Mouse (Mus musculus): Measurements from ENCODE around the gene Capn1.

Capn1 gene

DNA sequence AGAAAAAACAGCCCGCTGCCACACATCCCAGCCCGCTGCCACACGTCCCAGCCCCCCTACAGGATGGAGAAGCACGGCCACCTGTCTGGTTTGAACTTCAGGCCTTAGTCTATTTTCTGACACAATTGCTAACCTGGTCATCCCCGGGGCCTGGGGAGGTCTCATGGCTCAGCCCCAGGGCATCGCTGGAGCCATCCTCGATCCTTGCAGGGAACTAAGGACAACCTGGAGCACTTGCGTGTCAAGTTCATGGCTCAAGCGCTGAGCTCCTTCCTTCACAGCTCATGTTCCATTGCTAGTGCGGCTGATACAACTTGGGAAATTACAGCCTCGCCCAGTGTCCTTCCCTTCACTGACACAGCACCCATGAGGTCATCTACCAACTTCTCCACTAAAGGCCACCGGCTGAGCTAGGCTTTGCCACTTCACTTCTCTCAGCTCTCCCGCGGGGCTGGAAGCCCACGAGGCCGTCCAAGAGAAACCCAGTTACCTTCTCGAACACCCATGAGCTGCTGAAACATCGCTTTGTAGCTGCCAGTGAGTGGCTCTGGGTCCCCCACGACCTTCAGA, 62.4 kb downstream of the Capn1 start:
- DNase-seq (ENCODE audit: low spot score in 2 of 2) = no peak

DNA sequence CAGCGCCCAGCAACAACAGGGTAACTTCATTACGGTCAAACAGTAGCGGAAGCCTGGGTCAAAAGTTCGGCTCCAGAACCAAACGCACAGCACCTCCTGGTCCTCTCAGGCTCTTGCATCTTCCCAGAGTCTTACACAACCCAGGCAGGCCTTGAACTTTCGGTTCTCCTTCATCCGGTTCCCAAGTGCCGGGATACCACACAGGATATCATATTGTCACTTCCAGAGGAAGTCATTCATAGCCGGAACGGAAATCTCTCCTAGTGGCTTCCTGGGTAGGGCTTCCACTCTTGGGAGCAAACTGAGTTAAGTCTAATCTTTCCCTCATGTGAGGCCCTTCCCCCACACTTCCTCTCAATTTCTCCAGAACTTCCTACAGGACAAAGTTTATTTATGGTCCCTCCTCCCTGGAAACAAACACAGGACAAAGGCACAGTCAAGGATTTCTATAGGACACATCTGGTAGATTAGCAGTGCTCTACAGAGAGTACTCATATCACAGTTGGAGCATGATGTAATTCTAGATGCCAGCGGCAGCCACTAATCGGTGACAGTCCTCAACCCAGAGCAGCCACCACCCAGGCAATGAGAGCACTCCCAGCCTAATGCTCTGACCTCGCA, 63.5 kb downstream of the Capn1 start:
- DNase-seq (ENCODE audit: low spot score in 2 of 2) = no peak

DNA sequence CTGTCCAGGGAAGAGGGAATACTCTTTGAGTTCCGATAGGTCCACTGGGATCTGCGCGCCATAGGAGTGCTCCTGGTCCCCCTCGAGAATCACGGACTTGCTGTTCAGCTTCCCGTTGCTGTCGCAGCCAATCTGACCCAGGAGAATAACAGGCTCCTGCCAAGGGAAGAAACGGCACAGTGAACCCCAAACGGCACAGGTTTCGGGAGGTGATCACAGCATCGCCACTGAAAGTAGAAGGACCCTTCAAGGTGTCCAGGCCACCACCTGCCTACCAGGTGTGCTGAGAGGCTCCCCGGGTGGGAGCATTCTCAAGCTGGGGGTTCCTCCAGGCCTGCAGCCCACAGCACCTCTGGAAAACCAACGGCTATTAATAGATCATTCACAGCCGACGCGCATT, 64.1 kb downstream of the Capn1 start:
- no peak for DNase-seq (ENCODE audit: low spot score in 2 of 2)

DNA sequence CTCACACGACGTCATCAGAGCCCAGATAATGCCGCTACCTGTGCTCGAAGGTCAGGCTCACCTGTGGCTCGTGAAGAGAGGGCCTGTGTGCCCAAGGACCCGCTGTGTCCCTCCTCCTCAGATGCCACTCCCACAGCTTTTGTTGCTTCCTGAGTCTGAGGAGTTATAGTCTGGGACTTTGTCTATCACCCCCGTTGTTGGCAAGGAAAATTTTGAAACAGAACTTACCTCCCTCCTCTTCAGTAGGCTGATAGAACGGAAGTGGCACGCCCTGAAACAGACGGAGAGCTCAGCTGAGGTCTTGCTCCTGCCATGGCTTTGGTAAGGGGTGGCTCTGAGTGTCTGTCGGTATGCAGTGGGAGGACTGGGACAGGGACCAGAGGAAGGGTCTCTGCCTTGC, 65.5 kb downstream of the Capn1 start:
- DNase-seq (ENCODE audit: low spot score in 2 of 2) = no peak

DNA sequence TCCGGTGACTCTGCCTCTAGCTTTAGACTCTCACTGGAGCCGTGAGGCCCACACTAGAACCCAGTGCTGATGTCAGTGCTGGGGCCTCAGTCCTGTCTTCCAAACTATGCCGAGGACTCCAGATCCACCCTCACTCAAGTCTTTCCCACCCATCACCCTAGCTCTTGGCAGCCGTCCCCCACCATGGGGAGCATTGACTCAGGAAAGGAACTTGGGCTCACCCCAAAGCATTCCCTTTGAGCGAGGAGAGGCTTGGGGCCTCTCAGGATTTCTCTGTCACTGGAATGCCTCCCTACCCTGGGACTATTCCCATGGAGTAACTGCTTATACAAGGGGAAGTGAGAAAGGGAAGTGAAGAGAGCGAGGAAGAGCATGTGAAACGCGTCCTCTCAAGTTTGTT, 69.8 kb downstream of the Capn1 start:
- DNase-seq (ENCODE audit: low spot score in 2 of 2) = no peak

DNA sequence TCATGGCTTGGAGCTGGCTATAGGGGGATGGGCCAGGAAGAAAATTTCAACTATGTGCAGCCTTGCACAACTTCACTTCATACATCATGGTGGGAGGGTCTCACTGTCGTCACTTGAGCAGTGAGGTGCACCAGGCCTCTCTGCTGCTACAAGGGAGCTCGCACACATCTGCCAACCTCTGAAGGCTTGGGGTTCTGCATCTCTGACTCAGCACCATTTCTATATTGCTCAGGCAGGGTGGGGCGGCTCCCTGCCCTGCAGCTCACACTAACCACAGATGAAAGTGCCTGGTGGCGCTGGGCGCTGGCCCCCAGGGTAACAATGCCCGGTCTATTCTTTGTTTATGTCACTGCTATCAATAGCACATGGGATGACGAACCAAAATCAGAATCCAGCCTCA, 70.7 kb downstream of the Capn1 start:
- no peak for DNase-seq (ENCODE audit: low spot score in 2 of 2)

DNA sequence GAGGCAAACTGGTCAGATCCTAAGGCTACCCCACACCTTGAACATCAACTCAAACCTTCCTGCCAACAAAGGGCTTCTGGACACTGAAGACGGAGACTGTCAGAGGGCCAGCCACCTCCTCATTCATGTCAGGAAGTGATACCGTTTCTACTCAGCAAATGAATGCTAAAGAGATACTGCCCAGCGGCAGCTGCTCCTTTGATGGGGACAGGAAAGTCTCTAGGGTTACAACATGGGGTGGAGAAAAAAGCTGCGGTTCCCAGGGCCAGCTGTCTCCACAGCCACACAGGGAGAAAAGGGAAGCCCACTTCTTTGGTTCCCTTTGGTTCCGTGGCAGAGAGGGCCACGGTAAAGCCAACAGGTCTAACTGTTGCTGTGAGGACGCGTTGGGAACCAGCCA, 71.6 kb downstream of the Capn1 start:
- no peak for DNase-seq (ENCODE audit: low spot score in 2 of 2)

DNA sequence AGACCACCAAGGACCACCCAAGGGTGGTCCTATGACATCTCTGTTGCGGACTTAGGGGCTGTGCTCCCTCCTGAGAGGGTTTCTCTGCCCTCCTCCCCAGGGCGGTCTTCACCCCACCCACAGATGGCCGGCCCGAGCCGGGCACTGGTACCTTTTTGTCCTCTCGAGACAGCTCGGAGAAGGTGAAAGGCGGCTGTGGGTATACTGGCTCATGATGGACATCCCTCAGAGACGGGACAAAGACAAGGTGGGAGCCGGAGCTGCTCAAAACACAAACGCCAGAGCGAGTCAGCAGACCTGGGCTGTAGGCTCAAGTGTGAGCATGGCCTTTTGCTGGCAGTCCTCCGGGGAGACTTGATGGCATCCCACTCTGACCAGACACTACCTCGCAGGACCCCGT, 72.3 kb downstream of the Capn1 start:
- no peak for DNase-seq (ENCODE audit: low spot score in 2 of 2)

DNA sequence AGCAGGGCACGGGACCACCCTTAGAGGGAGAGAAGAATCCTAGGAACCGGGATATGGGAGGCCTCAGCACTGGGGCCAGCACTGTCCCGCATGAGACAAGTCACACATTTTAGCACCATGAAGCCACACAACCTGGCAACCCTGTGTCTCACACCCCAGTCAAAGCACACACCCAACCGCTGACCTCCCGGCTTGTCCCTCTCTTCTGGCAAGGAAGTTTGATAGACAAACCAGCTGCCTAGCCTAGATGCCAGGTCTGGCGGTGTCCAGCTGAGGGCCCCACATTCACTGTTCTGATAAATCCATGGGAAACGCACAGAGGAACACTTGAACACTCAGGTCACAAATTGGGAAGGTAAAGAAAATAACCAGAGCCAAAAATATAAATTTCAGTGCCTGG, 73.1 kb downstream of the Capn1 start:
- no peak for DNase-seq (ENCODE audit: low spot score in 2 of 2)

DNA sequence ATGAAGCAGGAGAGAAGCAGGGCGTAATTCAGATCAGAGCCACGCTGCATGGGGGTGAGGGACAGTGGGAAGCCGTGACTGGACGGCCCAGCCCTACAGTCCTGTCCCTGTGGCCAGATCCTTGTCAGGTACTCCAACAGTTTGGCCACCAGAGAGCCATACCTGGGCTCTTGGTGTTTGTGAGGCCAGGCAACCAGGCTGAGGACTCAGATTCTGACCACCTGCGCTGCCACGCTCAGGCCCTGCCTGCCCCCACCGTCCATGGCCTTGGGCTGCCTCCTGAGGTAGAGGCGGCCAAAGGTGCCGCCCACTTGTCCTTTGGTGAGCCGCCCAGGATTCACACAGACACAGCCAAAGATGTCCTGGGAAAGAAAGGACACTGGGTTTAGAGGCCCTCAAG, 75.0 kb downstream of the Capn1 start:
- no peak for DNase-seq (ENCODE audit: low spot score in 2 of 2)

DNA sequence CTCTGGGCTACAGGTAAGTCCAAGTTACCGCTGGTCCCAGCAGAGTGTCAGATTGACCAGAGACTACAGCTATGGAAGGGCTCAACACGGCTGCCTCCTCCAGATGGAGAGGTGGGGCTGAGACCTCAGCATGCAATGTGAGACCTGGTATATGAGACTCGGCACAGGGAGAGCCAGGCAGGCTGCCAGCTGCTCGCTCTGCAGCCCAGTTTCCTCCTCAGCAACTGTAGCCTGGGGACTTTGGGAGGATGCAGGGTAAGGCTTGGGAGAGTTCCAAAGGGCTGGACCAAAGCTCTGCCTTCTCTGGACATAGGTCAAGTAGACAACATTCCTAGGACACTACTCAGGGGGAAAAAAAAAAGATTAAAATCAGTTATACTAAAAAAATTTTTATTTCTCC, 75.5 kb downstream of the Capn1 start:
- no peak for DNase-seq (ENCODE audit: low spot score in 2 of 2)

DNA sequence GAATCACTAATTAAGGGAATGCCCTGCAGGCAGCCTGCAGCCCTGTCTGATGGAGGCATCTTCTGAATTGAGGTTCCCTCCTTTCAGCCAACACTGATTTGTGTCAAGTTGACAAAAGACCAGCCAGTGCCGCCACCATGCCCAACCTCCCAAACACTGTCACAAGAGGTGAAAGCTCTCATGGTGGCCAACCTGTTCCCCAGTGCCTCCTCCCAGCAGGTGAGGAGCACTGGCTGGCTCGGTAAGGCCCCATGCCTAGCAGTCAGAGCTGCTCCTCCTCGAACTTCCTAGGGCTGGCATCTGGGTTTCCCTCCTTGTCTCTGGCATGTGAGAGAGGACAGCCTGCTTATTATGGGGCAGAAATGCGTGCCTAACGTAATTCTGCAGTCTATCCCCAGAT, 76.0 kb downstream of the Capn1 start:
- DNase-seq (ENCODE audit: low spot score in 2 of 2) = no peak

All from frontal cortex, postnatal 14 days (tissue).